Comparison of ENCODE assay signal across 7 mouse cellular contexts in the genomic region with DNA sequence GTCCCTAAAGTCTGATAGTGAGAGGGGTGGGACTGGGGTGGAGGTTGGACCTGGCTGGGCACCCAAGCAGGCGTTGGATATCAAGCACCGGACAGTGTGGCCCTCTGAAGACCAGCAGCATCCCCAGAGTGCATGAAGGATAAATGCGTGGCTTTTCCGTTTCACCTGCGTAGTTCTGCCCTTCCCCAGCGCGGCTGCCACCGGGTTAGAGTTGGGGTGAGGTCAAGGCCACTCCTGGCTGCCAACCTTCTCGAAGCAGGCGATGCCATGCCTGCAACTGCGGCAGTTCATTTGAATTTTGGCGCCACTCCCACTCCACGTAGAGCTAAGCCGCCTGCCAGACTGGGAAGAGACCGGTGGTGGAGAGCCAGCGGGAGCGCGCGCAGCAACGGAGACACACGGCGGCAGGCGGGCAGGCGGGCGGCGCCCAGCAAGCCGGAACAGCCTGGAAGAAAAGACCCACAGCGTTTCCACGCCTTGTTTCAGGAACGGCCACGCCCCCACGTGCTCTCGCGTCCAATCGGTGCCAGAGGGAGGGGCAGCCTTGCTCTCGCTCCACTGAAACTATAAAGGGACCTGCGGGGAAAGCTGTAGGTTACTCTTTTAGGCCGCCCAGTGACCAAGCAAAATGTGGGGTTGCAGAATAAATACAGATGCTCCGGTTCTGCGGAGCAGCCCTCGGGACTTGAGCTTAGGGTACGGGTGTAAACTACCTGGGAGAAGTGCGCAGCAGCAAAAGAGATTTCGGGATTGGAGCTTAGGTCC. TPM values are rescaled to one million over a fixed set of nuclear protein-coding genes. Genes with fewer than 3 reads are reported as not detected.
A peak's percentile ranks its signal among the peaks of the same experiment; 100 is the strongest.
DNase-seq lines count a peak whose midpoint lies in the region; ATAC-seq lines count a peak whose summit lies in the region.
"Not testable (repeated sequence)": the region's sequence is repeated elsewhere in the genome, so short reads cannot be mapped to it uniquely, and the experiment has no call there.

No protein-coding gene starts in this region.

- not testable (repeated sequence) for H3K4me1 ChIP-seq in forebrain, embryonic 15.5 days; heart, embryonic 16.5 days (ENCODE audit: control insufficient read depth, insufficient read depth, low read length); limb, embryonic 15.5 days; midbrain, embryonic 14.5 days (ENCODE audit: control insufficient read depth, insufficient read depth, low read length)

- DNase-seq in cerebellum, adult 11-12 months = peak; percentile 79
- DNase-seq in kidney, postnatal 10 days = peak; percentile 81
- DNase-seq in midbrain, embryonic 14.5 days = peak; percentile 65
- peak; percentile 60 to 67 for DNase-seq in spleen, postnatal 10 days (ENCODE audit: low spot score in 2 of 2)

- H3K9me3 ChIP-seq in forebrain, embryonic 15.5 days; heart, embryonic 16.5 days (replicated peaks; ENCODE audit: control insufficient read depth, low read length); limb, embryonic 15.5 days; midbrain, embryonic 14.5 days (ENCODE audit: control insufficient read depth, low read length): not testable (repeated sequence)

- not testable (repeated sequence) for H3K27ac ChIP-seq in forebrain, embryonic 15.5 days (replicated peaks); heart, embryonic 16.5 days (ENCODE audit: low read length); limb, embryonic 15.5 days; midbrain, embryonic 14.5 days (replicated peaks; ENCODE audit: low read depth, low read length)

- not testable (repeated sequence) for H3K36me3 ChIP-seq in forebrain, embryonic 15.5 days; heart, embryonic 16.5 days (ENCODE audit: control insufficient read depth, insufficient read depth); limb, embryonic 15.5 days; midbrain, embryonic 14.5 days (ENCODE audit: control insufficient read depth, insufficient read depth, low read length)

- not testable (repeated sequence) for H3K27me3 ChIP-seq in forebrain, embryonic 15.5 days; heart, embryonic 16.5 days (ENCODE audit: control insufficient read depth, insufficient read depth, low read length); limb, embryonic 15.5 days; midbrain, embryonic 14.5 days (ENCODE audit: control insufficient read depth, insufficient read depth, low read length)

- WGBS in forebrain, embryonic 15.5 days = 64% methylated on average over 41 of the region's 44 CpGs
- WGBS in heart, embryonic 16.5 days = 60% methylated on average over 40 of the region's 44 CpGs
- 67% methylated on average over 41 of the region's 44 CpGs for WGBS in limb, embryonic 15.5 days
- WGBS in midbrain, embryonic 14.5 days = 64% methylated on average over 34 of the region's 44 CpGs

- H3K9ac ChIP-seq in forebrain, embryonic 15.5 days (replicated peaks); heart, embryonic 16.5 days (ENCODE audit: low read length); limb, embryonic 15.5 days; midbrain, embryonic 14.5 days (replicated peaks; ENCODE audit: low read length): not testable (repeated sequence)

- peak overlapping the region; percentile 18; the same call in 1 of the 2 replicates for H3K4me3 ChIP-seq in forebrain, embryonic 15.5 days
- H3K4me3 ChIP-seq in heart, embryonic 16.5 days (ENCODE audit: low read length) = not testable (repeated sequence)
- peak overlapping the region; percentile 15; the same call in 1 of the 2 replicates for H3K4me3 ChIP-seq in limb, embryonic 15.5 days
- H3K4me3 ChIP-seq in midbrain, embryonic 14.5 days (replicated peaks; ENCODE audit: low read depth, low read length) = 0 out of 2 replicates have a peak overlapping the region, but pooled peaks have one; percentile 5

- peak; percentile 99 for ATAC-seq in forebrain, embryonic 15.5 days (replicated peaks)
- peak; percentile 97 for ATAC-seq in heart, embryonic 16.5 days (replicated peaks; ENCODE audit: extremely low read depth, insufficient read depth, low FRiP score)
- peak; percentile 91 for ATAC-seq in limb, embryonic 15.5 days (ENCODE audit: insufficient number of reproducible peaks, low FRiP score, low TSS enrichment, low read depth)
- ATAC-seq in midbrain, embryonic 14.5 days (ENCODE audit: low FRiP score, low TSS enrichment) = peak; percentile 96

- peak overlapping the region; percentile 10; the same call in 1 of the 2 replicates for H3K4me2 ChIP-seq in forebrain, embryonic 15.5 days (replicated peaks)
- H3K4me2 ChIP-seq in heart, embryonic 16.5 days (ENCODE audit: low read depth, low read length) = 0 out of 2 replicates have a peak overlapping the region, but pooled peaks have one; percentile 34
- H3K4me2 ChIP-seq in limb, embryonic 15.5 days = not testable (repeated sequence)
- H3K4me2 ChIP-seq in midbrain, embryonic 14.5 days (ENCODE audit: low read length) = peak overlapping the region; percentile 32

RNA-seq across cellular contexts. Expression of a gene that starts 26.1 kb away (rescaled TPM):
- not detected in 2 replicates for polyA plus RNA-seq in forebrain, embryonic 15.5 days (2015; fragmentation: Nextera tagmentation; extraction: Ambion mirVana)
- not detected in 2 replicates for polyA plus RNA-seq in heart, embryonic 16.5 days (2015; fragmentation: Nextera tagmentation; extraction: Ambion mirVana)
- polyA plus RNA-seq in limb, embryonic 15.5 days (2015; fragmentation: Nextera tagmentation; extraction: Ambion mirVana) = not detected in 2 replicates
- not detected in 2 replicates for polyA plus RNA-seq in midbrain, embryonic 14.5 days (2014; fragmentation: Nextera tagmentation; extraction: Ambion mirVana)
